Mouse (Mus musculus): ENCODE data around the gene Khsrp. TPM values are rescaled to one million over a fixed set of nuclear protein-coding genes. Genes with fewer than 3 reads are reported as not detected.

Khsrp gene
- polyA plus RNA-seq, 1 experiment from 2014 or later, result 41.7 TPM

GRCm38 (mm10) chr17:56974708-56975240, 56.5 kb downstream of the Khsrp start:
- H3K4me2 ChIP-seq (ENCODE audit: low read length), result no peak overlapping the region
- no peak for ATAC-seq (ENCODE audit: low FRiP score, low TSS enrichment)
- no peak overlapping the region for H3K9ac ChIP-seq (replicated peaks; ENCODE audit: low read length)
- WGBS, result 83% methylated on average over 5 of the region's 5 CpGs
- H3K36me3 ChIP-seq (ENCODE audit: control insufficient read depth, insufficient read depth, low read length), result no peaks in the 10 kb centered on the region
- no peaks in the 10 kb centered on the region for H3K27me3 ChIP-seq (ENCODE audit: control insufficient read depth, insufficient read depth, low read length)
- H3K4me3 ChIP-seq (replicated peaks; ENCODE audit: low read depth, low read length), result no peak overlapping the region
- no peaks in the 10 kb centered on the region for H3K4me1 ChIP-seq (ENCODE audit: control insufficient read depth, insufficient read depth, low read length)
- no peak overlapping the region for H3K27ac ChIP-seq (replicated peaks; ENCODE audit: low read depth, low read length)
- H3K9me3 ChIP-seq (ENCODE audit: control insufficient read depth, low read length), result no peaks in the 10 kb centered on the region
- no peak for DNase-seq

- Histone ChIP-seq H3K9me3 (ENCODE audit: control insufficient read depth, low read length) (no peaks in the 10 kb centered on the region), H3K4me2 (ENCODE audit: low read length) (no peak overlapping the region), H3K4me1 (ENCODE audit: control insufficient read depth, insufficient read depth, low read length) (no peaks in the 10 kb centered on the region), H3K9ac (replicated peaks; ENCODE audit: low read length) (no peak overlapping the region), H3K4me3 (replicated peaks; ENCODE audit: low read depth, low read length) (no peak overlapping the region), H3K36me3 (ENCODE audit: control insufficient read depth, insufficient read depth, low read length) (no peaks in the 10 kb centered on the region), H3K27ac (replicated peaks; ENCODE audit: low read depth, low read length) (no peak overlapping the region), H3K27me3 (ENCODE audit: control insufficient read depth, insufficient read depth, low read length) (no peaks in the 10 kb centered on the region)
- WGBS, result 63% methylated on average over 13 of the region's 14 CpGs
- ATAC-seq (ENCODE audit: low FRiP score, low TSS enrichment), result no peak
- DNase-seq, result no peak
Observed at GRCm38 (mm10) chr17:56973956-56974707, 57.2 kb downstream of the Khsrp start.

Other genes with a start within 250 kb of the Khsrp start
- 2.2 and 4.1 TPM in 2 replicates for gene Rfx2, start 200.5 kb downstream of the Khsrp start, polyA plus RNA-seq (2014; fragmentation: Nextera tagmentation; extraction: Ambion mirVana)
- not detected in 2 replicates for gene Acsbg2, start 157.1 kb downstream of the Khsrp start, polyA plus RNA-seq (2014; fragmentation: Nextera tagmentation; extraction: Ambion mirVana)
- gene 1700061G19Rik, start 156.0 kb downstream of the Khsrp start, polyA plus RNA-seq (2014; fragmentation: Nextera tagmentation; extraction: Ambion mirVana), result 0.18 and 0.36 TPM in 2 replicates
- gene Mllt1, start 96.1 kb downstream of the Khsrp start, polyA plus RNA-seq (2014; fragmentation: Nextera tagmentation; extraction: Ambion mirVana), result 64.3 and 66.3 TPM in 2 replicates
- gene Acer1, start 49.4 kb downstream of the Khsrp start, polyA plus RNA-seq (2014; fragmentation: Nextera tagmentation; extraction: Ambion mirVana), result not detected in 2 replicates
- 172 and 201 TPM in 2 replicates for gene Clpp, start 41.2 kb downstream of the Khsrp start, polyA plus RNA-seq (2014; fragmentation: Nextera tagmentation; extraction: Ambion mirVana)
- gene Alkbh7, start 34.2 kb downstream of the Khsrp start, polyA plus RNA-seq (2014; fragmentation: Nextera tagmentation; extraction: Ambion mirVana), result 45.7 and 55.8 TPM in 2 replicates
- gene Pspn, start 31.5 kb downstream of the Khsrp start, polyA plus RNA-seq (2014; fragmentation: Nextera tagmentation; extraction: Ambion mirVana), result not detected in 2 replicates
- 61.3 and 63.7 TPM in 2 replicates for gene Gtf2f1, start 20.2 kb downstream of the Khsrp start, polyA plus RNA-seq (2014; fragmentation: Nextera tagmentation; extraction: Ambion mirVana)
- 0.24 and 0.42 TPM in 2 replicates for gene Gm17949, start 20.1 kb downstream of the Khsrp start, polyA plus RNA-seq (2014; fragmentation: Nextera tagmentation; extraction: Ambion mirVana)
- not detected in 2 replicates for gene Slc25a41, start 10.1 kb upstream of the Khsrp start, polyA plus RNA-seq (2014; fragmentation: Nextera tagmentation; extraction: Ambion mirVana)
- gene Crb3, start 27.6 kb upstream of the Khsrp start, polyA plus RNA-seq (2014; fragmentation: Nextera tagmentation; extraction: Ambion mirVana), result 1.2 and 1.7 TPM in 2 replicates
- 31.6 and 32.9 TPM in 2 replicates for gene Slc25a23, start 28.3 kb upstream of the Khsrp start, polyA plus RNA-seq (2014; fragmentation: Nextera tagmentation; extraction: Ambion mirVana)
- 3.3 and 3.4 TPM in 2 replicates for gene Dennd1c, start 47.0 kb upstream of the Khsrp start, polyA plus RNA-seq (2014; fragmentation: Nextera tagmentation; extraction: Ambion mirVana)
- 324 and 344 TPM in 2 replicates for gene Tubb4a, start 56.3 kb upstream of the Khsrp start, polyA plus RNA-seq (2014; fragmentation: Nextera tagmentation; extraction: Ambion mirVana)
- 5.2 and 6.7 TPM in 2 replicates for gene Tnfsf9, start 73.8 kb upstream of the Khsrp start, polyA plus RNA-seq (2014; fragmentation: Nextera tagmentation; extraction: Ambion mirVana)
- gene Cd70, start 118.3 kb upstream of the Khsrp start, polyA plus RNA-seq (2014; fragmentation: Nextera tagmentation; extraction: Ambion mirVana), result 1.1 and 1.4 TPM in 2 replicates
- not detected in 2 replicates for gene Tnfsf14, start 162.7 kb upstream of the Khsrp start, polyA plus RNA-seq (2014; fragmentation: Nextera tagmentation; extraction: Ambion mirVana)
- 2.0 and 2.6 TPM in 2 replicates for gene C3, start 196.6 kb upstream of the Khsrp start, polyA plus RNA-seq (2014; fragmentation: Nextera tagmentation; extraction: Ambion mirVana)
- 19.6 and 20.9 TPM in 2 replicates for gene Gpr108, start 216.9 kb upstream of the Khsrp start, polyA plus RNA-seq (2014; fragmentation: Nextera tagmentation; extraction: Ambion mirVana)
- gene Trip10, start 217.9 kb upstream of the Khsrp start, polyA plus RNA-seq (2014; fragmentation: Nextera tagmentation; extraction: Ambion mirVana), result 5.7 and 7.2 TPM in 2 replicates
- gene Vav1, start 247.6 kb upstream of the Khsrp start, polyA plus RNA-seq (2014; fragmentation: Nextera tagmentation; extraction: Ambion mirVana), result 0.51 and 1.6 TPM in 2 replicates

Data from midbrain, embryonic 14.5 days (tissue).